Mouse (Mus musculus) spleen, embryonic (tissue): ENCODE results near the gene Cdca3.

ENCODE experiments used
- CTCF ChIA-PET: fragments of 350-600 bp; sonication (Branson Sonifier 250); formaldehyde crosslinking; loops from one replicate; lab custom pipeline; 2022; lab: Charles Lee

The Cdca3 gene

GRCm38 (mm10) chr6:124861802-124862201, 32.5 kb downstream of the Cdca3 start:
- CTCF ChIA-PET = interaction anchor here (0.7 kb wide), 1 partner anchor 212 kb away, joined by 4 read pairs; no protein-coding TSS in a partner anchor

- CTCF ChIA-PET = interaction anchor here (0.7 kb wide), 1 partner anchor 211 kb away, joined by 4 read pairs; no protein-coding TSS in a partner anchor
These were observed 33.2 kb downstream of the Cdca3 start for GRCm38 (mm10) chr6:124862406-124863124.

GRCm38 (mm10) chr6:124863125-124863657, 33.8 kb downstream of the Cdca3 start:
- CTCF ChIA-PET = no interaction called here

- CTCF ChIA-PET = interaction anchor here (0.7 kb wide), 1 partner anchor 30 kb away, joined by 4 read pairs; no protein-coding TSS in a partner anchor
These were observed 34.4 kb downstream of the Cdca3 start, which contains the start of gene Gpr162 for GRCm38 (mm10) chr6:124863658-124864298. Gene Gpr162, minus strand, starts transcription at chr6:124863983.

- CTCF ChIA-PET = no interaction called here
These were observed 36.5 kb downstream of the Cdca3 start for GRCm38 (mm10) chr6:124865766-124866362.

GRCm38 (mm10) chr6:124866560-124866959, 37.2 kb downstream of the Cdca3 start:
- CTCF ChIA-PET = interaction anchor here (0.5 kb wide), 1 partner anchor 26 kb away, joined by 4 read pairs; no protein-coding TSS in a partner anchor

- CTCF ChIA-PET = interaction anchor here (0.6 kb wide), 1 partner anchor 23 kb away, joined by 4 read pairs; no protein-coding TSS in a partner anchor
These were observed 45.0 kb downstream of the Cdca3 start for GRCm38 (mm10) chr6:124874348-124874747.

GRCm38 (mm10) chr6:124879390-124879789, 50.0 kb downstream of the Cdca3 start:
- CTCF ChIA-PET = interaction anchor here (0.6 kb wide), 1 partner anchor 16 kb away, joined by 4 read pairs; no protein-coding TSS in a partner anchor

GRCm38 (mm10) chr6:124881821-124882220, 52.5 kb downstream of the Cdca3 start:
- CTCF ChIA-PET = no interaction called here
